Mouse (Mus musculus): ENCODE data around the gene Tubal3.
A peak's percentile ranks its signal among the peaks of the same experiment; 100 is the strongest.
"Not testable (repeated sequence)": the region's sequence is repeated elsewhere in the genome, so short reads cannot be mapped to it uniquely, and the experiment has no call there.

Tubal3 gene

GRCm38 (mm10) chr13:3917571-3918311, at the start of gene Tubal3, which contains the start of gene Net1:
TSS of gene Tubal3 (plus strand) at chr13:3918274.
TSS of gene Net1 (minus strand) at chr13:3918220.
- peak; percentile 73 to 84 for DNase-seq

- no peak for DNase-seq
Observed at GRCm38 (mm10) chr13:3869901-3870300, 48.2 kb upstream of the Tubal3 start.

- no peak for DNase-seq
Observed at GRCm38 (mm10) chr13:3872832-3873231, 45.2 kb upstream of the Tubal3 start.

- DNase-seq = no peak
Observed at GRCm38 (mm10) chr13:3876448-3876847, 41.6 kb upstream of the Tubal3 start.

- no peak for DNase-seq
Observed at GRCm38 (mm10) chr13:3877185-3877584, 40.9 kb upstream of the Tubal3 start.

GRCm38 (mm10) chr13:3877679-3878220, 40.3 kb upstream of the Tubal3 start:
- DNase-seq = no peak

- DNase-seq = no peak
Observed at GRCm38 (mm10) chr13:3886663-3887062, 31.4 kb upstream of the Tubal3 start.

- no peak for DNase-seq
Observed at GRCm38 (mm10) chr13:3889111-3889510, 29.0 kb upstream of the Tubal3 start.

GRCm38 (mm10) chr13:3890061-3890460, 28.0 kb upstream of the Tubal3 start:
- no peak for DNase-seq

- no peak for DNase-seq
Observed at GRCm38 (mm10) chr13:3891479-3892087, 26.5 kb upstream of the Tubal3 start.

GRCm38 (mm10) chr13:3892601-3893000, 25.5 kb upstream of the Tubal3 start:
- no peak for DNase-seq

- DNase-seq = peak; percentile 83 to 93
Observed at GRCm38 (mm10) chr13:3893126-3893734, 24.8 kb upstream of the Tubal3 start.

- DNase-seq = no peak
Observed at GRCm38 (mm10) chr13:3894549-3894948, 23.5 kb upstream of the Tubal3 start.

- DNase-seq = no peak
Observed at GRCm38 (mm10) chr13:3895397-3895980, 22.6 kb upstream of the Tubal3 start.

- DNase-seq = no peak
Observed at GRCm38 (mm10) chr13:3896032-3896431, 22.0 kb upstream of the Tubal3 start.

- DNase-seq = peak; percentile 16 to 67
Observed at GRCm38 (mm10) chr13:3896913-3897312, 21.2 kb upstream of the Tubal3 start.

GRCm38 (mm10) chr13:3898202-3898601, 19.9 kb upstream of the Tubal3 start:
- not testable (repeated sequence) for DNase-seq

GRCm38 (mm10) chr13:3899301-3899700, 18.8 kb upstream of the Tubal3 start:
- no peak for DNase-seq

- no peak for DNase-seq
Observed at GRCm38 (mm10) chr13:3907151-3907696, 10.8 kb upstream of the Tubal3 start.

- DNase-seq = no peak
Observed at GRCm38 (mm10) chr13:3908262-3908661, 9.8 kb upstream of the Tubal3 start.

- DNase-seq = no peak
Observed at GRCm38 (mm10) chr13:3910356-3910755, 7.7 kb upstream of the Tubal3 start.

GRCm38 (mm10) chr13:3913504-3913903, 4.6 kb upstream of the Tubal3 start:
- no peak for DNase-seq

GRCm38 (mm10) chr13:3924483-3924882, 6.4 kb downstream of the Tubal3 start:
- DNase-seq = no peak

Measured in spleen, adult 18-20 months (tissue).